Mouse (Mus musculus) forebrain, embryonic 13.5 days (tissue): Measurements from ENCODE around the gene Exoc3l2. TPM values are rescaled to one million over a fixed set of nuclear protein-coding genes. Genes with fewer than 3 reads are reported as not detected.

ENCODE experiments used
- ATAC-seq: fragments of 200-750 bp; cut with Nextera tagmentation; 2 replicates; pipeline ENCODE4 v1.8.0; 2017
- H3K27ac ChIP-seq: fragments of 300-500 bp; sonication (generic); 2 replicates; pipeline ENCODE4 v1.5.1; 2015; ENCODE audit warnings: inconsistent platforms, mild to moderate bottlenecking, moderate library complexity
- H3K27me3 ChIP-seq: fragments of 300-500 bp; sonication (generic); 2 replicates; pipeline ENCODE4 v1.6.1; 2015; ENCODE audit warnings: mild to moderate bottlenecking, inconsistent platforms
- H3K36me3 ChIP-seq: fragments of 300-500 bp; sonication (generic); 2 replicates; pipeline ENCODE4 v1.6.1; 2015; ENCODE audit warnings: mild to moderate bottlenecking, inconsistent platforms; ENCODE audit not compliant: poor library complexity, severe bottlenecking
- H3K4me1 ChIP-seq: fragments of 300-500 bp; sonication (generic); 2 replicates; pipeline ENCODE4 v1.6.1; 2015; ENCODE audit warnings: inconsistent platforms
- H3K4me2 ChIP-seq: fragments of 300-500 bp; sonication (generic); 2 replicates; pipeline ENCODE4 v1.6.1; 2015; ENCODE audit warnings: inconsistent platforms, mild to moderate bottlenecking, moderate library complexity
- H3K4me3 ChIP-seq: fragments of 300-500 bp; sonication (generic); 2 replicates; pipeline ENCODE4 v1.5.1; 2015; ENCODE audit warnings: mild to moderate bottlenecking, inconsistent platforms
- H3K9ac ChIP-seq: fragments of 300-500 bp; sonication (generic); 2 replicates; pipeline ENCODE4 v1.6.1; 2015; ENCODE audit warnings: mild to moderate bottlenecking, inconsistent platforms
- H3K9me3 ChIP-seq: fragments of 300-500 bp; sonication (generic); replicated peaks from 2 replicates; pipeline ENCODE4 v1.6.1; 2016; ENCODE audit warnings: inconsistent platforms
- WGBS: fragments of 180-500 bp; shearing (Covaris S2); methylation state at CpG from one replicate; pipeline ENCODE4 v1.1.7; 2015; 5-methylcytosine and 5-hydroxymethylcytosine counted together
- polyA plus RNA-seq: library from polyadenylated mRNA; unstranded; fragments of >200 nt; fragmentation: Nextera tagmentation; extraction: Ambion mirVana; gene quantifications from 2 replicates; pipeline ENCODE4 v1.2.1, GENCODE M21; 2015

Exoc3l2 gene
- polyA plus RNA-seq, 1 experiment from 2014 or later: 0.13 TPM

- H3K9ac ChIP-seq: peak overlapping the region; percentile 94
- H3K9me3 ChIP-seq: no peaks in the 10 kb centered on the region
- H3K4me2 ChIP-seq: peak overlapping the region; percentile 98
- under 1% methylated on average over 23 of the region's 31 CpGs for WGBS
- H3K4me1 ChIP-seq: peaks cover 25% of the 10 kb centered on the region
- peak overlapping the region; percentile 88 for H3K4me3 ChIP-seq
- peaks cover 17% of the 10 kb centered on the region for H3K36me3 ChIP-seq
- peak overlapping the region; percentile 68 for H3K27ac ChIP-seq
- ATAC-seq: peak; percentile 73
- H3K27me3 ChIP-seq: peaks cover 3% of the 10 kb centered on the region
These were observed 5.1 kb upstream of the Exoc3l2 start for GRCm38 (mm10) chr7:19458072-19458486.

DNA sequence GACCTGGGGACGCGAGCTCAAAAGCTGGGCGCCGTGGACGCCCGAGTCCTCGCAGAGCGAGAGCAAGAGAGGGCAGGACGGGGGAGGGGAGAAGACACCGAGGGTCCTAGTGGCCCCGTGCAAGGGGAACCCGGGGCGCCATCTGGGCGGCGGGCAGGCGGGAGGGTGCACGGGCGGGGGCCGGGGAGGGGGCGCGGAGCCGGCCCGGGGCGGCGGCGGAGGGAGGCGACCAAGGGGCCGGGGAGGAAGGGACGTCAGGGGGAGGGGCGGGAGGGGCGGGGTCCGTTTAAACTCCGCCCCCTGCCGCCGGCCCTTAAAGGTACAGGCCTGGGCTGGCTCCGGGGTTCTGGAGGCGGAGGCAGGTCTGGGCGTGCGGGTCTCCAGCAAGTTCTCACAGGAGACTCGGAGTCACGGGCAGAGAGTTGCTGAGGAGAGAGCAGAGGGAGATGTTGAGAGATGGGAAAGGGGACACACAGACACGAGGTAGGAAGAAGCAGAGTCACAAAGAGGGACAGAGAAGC is 4.5 kb upstream of the Exoc3l2 start, which contains the start of gene Mark4:
Gene Mark4 (minus strand): TSS at position 231 of the 521 bp plus-strand sequence.
- Histone ChIP-seq H3K9me3 (no peaks in the 10 kb centered on the region), H3K36me3 (peaks cover 13% of the 10 kb centered on the region), H3K27ac (peak within 1 kb of the TSS; percentile 79), H3K9ac (peak within 1 kb of the TSS; percentile 94), H3K4me3 (peak within 1 kb of the TSS; percentile 88), H3K4me1 (peaks cover 25% of the 10 kb centered on the region), H3K27me3 (peaks cover 9% of the 10 kb centered on the region), H3K4me2 (peak within 1 kb of the TSS; percentile 98)
- peak; percentile 91 for ATAC-seq
- WGBS: under 1% methylated on average over 18 of the region's 42 CpGs

- WGBS: 14% methylated on average over 6 of the region's 6 CpGs
These were observed 3.8 kb upstream of the Exoc3l2 start for GRCm38 (mm10) chr7:19459144-19459870.

GRCm38 (mm10) chr7:19460500-19460899 is 2.6 kb upstream of the Exoc3l2 start:
- no peak for ATAC-seq

More at GRCm38 (mm10) chr7:19459144-19459870, 3.8 kb upstream of the Exoc3l2 start:
- Histone ChIP-seq H3K4me3 (peak overlapping the region; percentile 88), H3K36me3 (peaks cover 13% of the 10 kb centered on the region), H3K9me3 (no peaks in the 10 kb centered on the region), H3K4me2 (peak overlapping the region; percentile 98), H3K27ac (peak overlapping the region; percentile 79), H3K9ac (peak overlapping the region; percentile 94), H3K27me3 (peaks cover 13% of the 10 kb centered on the region), H3K4me1 (peaks cover 25% of the 10 kb centered on the region)
- no peak for ATAC-seq

GRCm38 (mm10) chr7:19461488-19461887 is 1.6 kb upstream of the Exoc3l2 start:
- Histone ChIP-seq H3K4me2 (no peak overlapping the region), H3K4me3 (no peak overlapping the region), H3K9ac (no peak overlapping the region), H3K4me1 (peaks cover 24% of the 10 kb centered on the region), H3K36me3 (no peaks in the 10 kb centered on the region; the same call in 1 of the 2 replicates), H3K27ac (no peak overlapping the region), H3K9me3 (no peaks in the 10 kb centered on the region), H3K27me3 (peaks cover 34% of the 10 kb centered on the region)
- no peak for ATAC-seq
- WGBS: 5% methylated on average over 6 of the region's 6 CpGs

More at GRCm38 (mm10) chr7:19460500-19460899, 2.6 kb upstream of the Exoc3l2 start:
- Histone ChIP-seq H3K27ac (no peak overlapping the region), H3K4me1 (peaks cover 30% of the 10 kb centered on the region), H3K9ac (no peak overlapping the region), H3K36me3 (peaks cover 6% of the 10 kb centered on the region), H3K4me3 (no peak overlapping the region), H3K4me2 (no peak overlapping the region), H3K9me3 (no peaks in the 10 kb centered on the region), H3K27me3 (peaks cover 25% of the 10 kb centered on the region)
- WGBS: 63% methylated on average over 1 of the region's 1 CpGs

DNA sequence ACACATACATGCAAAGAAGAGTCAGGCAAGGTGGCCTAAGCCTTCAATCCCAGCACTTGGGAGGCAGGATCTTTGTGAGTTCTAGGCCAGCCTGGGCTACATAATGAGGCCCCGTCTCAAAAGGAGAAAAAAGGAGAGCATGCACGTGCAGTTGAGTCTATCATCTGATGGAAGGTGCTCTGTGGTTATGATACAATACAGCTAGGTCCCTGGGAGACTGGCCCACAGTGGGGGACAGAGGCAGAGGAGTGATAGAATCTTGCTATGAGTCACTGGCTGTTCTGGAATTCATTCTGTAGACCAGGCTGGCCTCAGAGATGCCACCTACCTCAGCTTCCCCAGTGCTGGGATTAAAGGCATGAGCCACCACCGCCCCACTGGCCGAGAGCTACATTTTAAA is 688 bp upstream of the Exoc3l2 start:
- no peaks in the 10 kb centered on the region for H3K36me3 ChIP-seq
- no peaks in the 10 kb centered on the region for H3K9me3 ChIP-seq
- H3K4me2 ChIP-seq: no peak overlapping the region
- no peak for ATAC-seq
- H3K9ac ChIP-seq: no peak overlapping the region
- H3K4me3 ChIP-seq: no peak overlapping the region
- no peak overlapping the region for H3K27ac ChIP-seq
- peaks cover 14% of the 10 kb centered on the region for H3K4me1 ChIP-seq
- H3K27me3 ChIP-seq: peaks cover 43% of the 10 kb centered on the region
- WGBS: 62% methylated on average over 4 of the region's 4 CpGs

DNA sequence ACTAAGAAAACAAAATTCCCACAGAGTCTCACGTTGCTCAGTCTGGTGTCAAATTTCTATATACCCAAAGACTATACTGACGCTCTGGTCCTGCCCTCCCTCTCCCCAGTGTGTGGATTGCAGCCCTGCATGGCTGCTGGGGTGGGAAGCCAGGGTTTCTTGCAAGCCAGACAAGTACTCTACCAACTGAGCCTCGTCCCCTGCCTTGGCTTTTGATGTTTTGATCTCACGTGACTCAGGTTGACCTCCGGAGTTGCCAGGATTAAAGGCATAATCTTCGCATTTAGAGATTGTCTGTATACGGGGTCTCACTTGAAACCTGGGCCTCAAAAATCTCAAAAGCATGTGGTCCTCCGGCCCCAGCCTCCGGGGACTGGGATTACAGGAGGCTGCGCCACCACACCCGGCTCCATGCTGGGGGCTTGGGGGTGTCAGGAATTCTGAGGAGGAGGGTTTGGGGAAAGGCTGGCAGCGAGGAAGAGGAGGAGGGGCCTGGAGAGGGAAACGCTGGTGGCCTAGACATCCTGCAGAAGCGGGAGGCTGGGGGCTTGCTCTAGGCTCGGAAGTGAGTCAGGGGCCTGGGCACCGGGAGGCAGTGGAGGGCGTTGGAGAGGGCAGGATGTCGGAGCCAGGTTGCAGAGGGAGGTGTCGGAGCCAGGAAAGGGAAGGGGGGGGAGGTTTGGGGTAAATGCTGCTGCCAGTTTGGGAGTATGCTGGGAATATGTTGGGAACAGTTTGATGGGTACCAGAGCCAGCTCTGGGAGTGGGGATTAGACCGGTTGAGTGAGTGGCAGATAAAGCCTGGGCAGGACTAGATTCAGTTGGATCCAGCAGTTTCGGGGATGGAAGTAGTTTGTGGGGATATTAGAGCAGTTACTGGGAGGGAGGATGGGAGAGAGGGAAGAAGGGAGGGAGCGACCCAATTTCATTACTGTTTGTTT is 1.5 kb downstream of the Exoc3l2 start:
- H3K9ac ChIP-seq: peak overlapping the region; percentile 18; the same call in 1 of the 2 replicates
- no peaks in the 10 kb centered on the region for H3K36me3 ChIP-seq
- no peak overlapping the region for H3K27ac ChIP-seq
- H3K4me3 ChIP-seq: no peak overlapping the region
- H3K4me2 ChIP-seq: no peak overlapping the region
- peaks cover 7% of the 10 kb centered on the region for H3K4me1 ChIP-seq
- WGBS: 8% methylated on average over 22 of the region's 22 CpGs
- ATAC-seq: no peak
- peaks cover 63% of the 10 kb centered on the region for H3K27me3 ChIP-seq
- H3K9me3 ChIP-seq: no peaks in the 10 kb centered on the region

DNA sequence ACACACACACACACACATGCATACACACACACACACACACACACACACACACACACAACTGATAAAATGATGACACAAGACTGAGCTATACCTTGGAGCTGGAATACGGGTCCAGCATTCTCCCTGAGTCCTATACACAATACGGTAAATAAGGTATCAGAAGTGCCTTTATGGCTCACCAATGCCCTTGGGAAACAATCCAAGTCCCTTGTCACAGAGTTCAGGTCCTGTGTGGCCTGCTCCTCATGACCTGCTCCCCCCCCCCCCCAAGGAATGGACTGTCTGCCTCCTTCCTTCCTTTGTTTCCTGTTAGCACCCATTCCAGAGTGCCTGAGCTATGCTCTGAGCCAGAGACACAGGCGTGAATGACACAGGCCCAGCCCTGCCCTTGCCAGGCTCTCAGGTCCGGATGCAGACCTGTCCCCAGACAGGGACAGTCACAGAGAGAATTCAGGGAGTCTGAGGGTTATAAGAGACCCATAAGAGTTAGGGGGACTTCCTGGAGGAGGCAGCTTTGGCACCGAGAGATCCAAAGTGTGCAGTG is 3.5 kb downstream of the Exoc3l2 start:
- no peak for ATAC-seq
- Histone ChIP-seq H3K9me3 (no peaks in the 10 kb centered on the region), H3K27me3 (peaks cover 82% of the 10 kb centered on the region), H3K4me1 (peaks cover 5% of the 10 kb centered on the region; the same call in 1 of the 2 replicates), H3K36me3 (no peaks in the 10 kb centered on the region), H3K27ac (no peak overlapping the region), H3K4me2 (no peak overlapping the region), H3K4me3 (no peak overlapping the region), H3K9ac (no peak overlapping the region)
- WGBS: 65% methylated on average over 5 of the region's 5 CpGs

DNA sequence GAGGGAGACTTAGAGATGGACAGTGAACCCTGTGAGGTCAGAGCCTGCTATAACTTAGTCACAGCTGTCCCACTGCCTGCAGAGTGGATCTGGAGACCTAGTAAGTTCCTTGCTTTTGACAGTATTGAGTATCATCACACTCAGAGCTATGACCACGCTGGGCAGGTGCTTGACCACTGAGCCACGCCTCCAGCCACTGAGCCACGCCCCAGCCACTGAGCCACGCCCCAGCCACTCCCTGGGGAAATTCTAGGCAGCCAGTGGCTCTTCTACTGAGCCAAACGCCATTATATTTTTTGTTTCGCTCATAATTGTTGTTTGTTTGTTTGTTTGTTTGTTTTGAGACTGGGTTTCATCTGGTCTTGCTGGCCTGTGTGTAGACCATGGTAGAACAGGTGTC is 4.5 kb downstream of the Exoc3l2 start:
- Histone ChIP-seq H3K27ac (no peak overlapping the region), H3K4me2 (no peak overlapping the region), H3K36me3 (no peaks in the 10 kb centered on the region), H3K4me1 (peaks cover 5% of the 10 kb centered on the region; the same call in 1 of the 2 replicates), H3K9me3 (no peaks in the 10 kb centered on the region), H3K27me3 (peaks cover 92% of the 10 kb centered on the region), H3K4me3 (no peak overlapping the region), H3K9ac (no peak overlapping the region)
- no peak for ATAC-seq
- WGBS: 52% methylated on average over 6 of the region's 6 CpGs

GRCm38 (mm10) chr7:19468279-19468678 is 5.1 kb downstream of the Exoc3l2 start:
- Histone ChIP-seq H3K9ac (no peak overlapping the region), H3K4me1 (peaks cover 5% of the 10 kb centered on the region; the same call in 1 of the 2 replicates), H3K4me2 (no peak overlapping the region), H3K27me3 (peaks cover 93% of the 10 kb centered on the region), H3K36me3 (no peaks in the 10 kb centered on the region), H3K4me3 (no peak overlapping the region), H3K9me3 (no peaks in the 10 kb centered on the region), H3K27ac (no peak overlapping the region)
- no peak for ATAC-seq
- WGBS: 68% methylated on average over 12 of the region's 12 CpGs

GRCm38 (mm10) chr7:19469404-19469803 is 6.3 kb downstream of the Exoc3l2 start:
- no peaks in the 10 kb centered on the region for H3K36me3 ChIP-seq
- peaks cover 11% of the 10 kb centered on the region for H3K4me1 ChIP-seq
- H3K4me3 ChIP-seq: no peak overlapping the region
- 17% methylated on average over 23 of the region's 23 CpGs for WGBS
- no peak overlapping the region for H3K27ac ChIP-seq
- no peak for ATAC-seq
- H3K9me3 ChIP-seq: no peaks in the 10 kb centered on the region
- no peak overlapping the region for H3K4me2 ChIP-seq
- H3K9ac ChIP-seq: no peak overlapping the region
- H3K27me3 ChIP-seq: peaks cover 95% of the 10 kb centered on the region
